Mouse (Mus musculus) bone marrow macrophage, adult 2 months (primary cell): ENCODE measurements around the gene Hhatl. TPM values are rescaled to one million over a fixed set of nuclear protein-coding genes. Genes with fewer than 3 reads are reported as not detected.

Experiments used
- H3K27ac ChIP-seq: 2 replicates; pipeline ENCODE4 v1.5.1; 2012; ENCODE audit warnings: low read depth, low read length; ENCODE audit not compliant: insufficient read depth
- H3K4me1 ChIP-seq: 2 replicates; pipeline ENCODE4 v1.6.1; 2012; ENCODE audit warnings: low read length; ENCODE audit not compliant: control insufficient read depth, insufficient read depth
- H3K4me3 ChIP-seq: 2 replicates; pipeline ENCODE4 v1.5.1; 2012; ENCODE audit warnings: mild to moderate bottlenecking, low read length, moderate library complexity; ENCODE audit not compliant: insufficient read depth
- CTCF ChIP-seq: IDR thresholded peaks from 2 replicates; pipeline ENCODE4 v1.5.1; 2012; ENCODE audit warnings: low read depth, mild to moderate bottlenecking, low read length, moderate library complexity
- POLR2A ChIP-seq: IDR thresholded peaks from 2 replicates; pipeline ENCODE4 v1.6.1; 2012; ENCODE audit warnings: mild to moderate bottlenecking, low read depth, low read length, borderline replicate concordance
- polyA plus RNA-seq: library from polyadenylated mRNA; stranded (reverse); fragments of >200 nt; gene quantifications from 2 replicates; pipeline ENCODE4 v1.2.4, GENCODE M21; 2012; ENCODE audit not compliant: missing spikeins, insufficient read depth, insufficient read length

Hhatl gene
- polyA plus RNA-seq, 1 experiment: not detected

DNA sequence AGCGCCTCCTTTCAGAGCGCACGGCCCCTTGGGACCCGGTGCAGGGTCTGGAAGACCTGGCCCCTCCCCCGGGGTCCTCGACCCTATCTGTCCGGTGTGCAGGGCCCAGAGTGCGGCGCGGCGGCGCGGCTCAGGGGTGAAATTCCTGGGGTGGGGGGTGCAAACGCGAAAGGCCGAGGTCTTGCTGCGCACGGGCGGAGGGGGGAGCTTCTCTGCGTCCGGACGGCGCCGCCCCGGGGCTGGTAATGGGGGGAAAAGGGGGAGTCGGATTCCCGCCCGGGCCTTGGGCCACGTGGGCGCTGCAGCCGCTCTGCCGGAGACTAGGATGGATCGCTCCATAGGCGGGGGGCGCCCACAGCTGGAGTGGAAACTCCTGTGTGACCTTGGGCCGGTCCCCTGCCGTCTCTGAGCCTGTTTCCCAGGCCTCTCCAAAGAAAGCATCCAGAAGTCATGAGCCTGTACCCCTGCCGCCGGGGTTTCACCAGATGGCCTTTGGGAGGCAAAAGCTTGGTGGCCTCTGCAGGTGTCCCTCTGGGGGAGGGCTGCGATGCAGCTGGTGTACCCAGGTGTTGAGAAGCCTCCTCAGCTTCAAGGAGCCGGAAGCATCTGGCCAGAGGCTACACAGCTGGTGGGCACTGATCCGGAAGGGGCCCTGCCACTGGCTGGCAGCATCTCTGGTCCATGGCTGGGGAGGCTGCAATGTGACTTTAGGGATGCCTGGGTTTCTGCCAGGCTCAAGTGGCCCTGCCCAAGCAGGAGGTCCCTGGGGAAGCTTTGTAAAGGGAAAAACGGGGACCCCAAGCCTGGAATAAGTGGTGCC lies 31.8 kb downstream of the Hhatl start:
- H3K4me3 ChIP-seq: peak overlapping the region; percentile 57
- H3K27ac ChIP-seq: no peak overlapping the region
- TF ChIP-seq POLR2A (no peak), CTCF (no peak)
- H3K4me1 ChIP-seq: no peaks in the 10 kb centered on the region

DNA sequence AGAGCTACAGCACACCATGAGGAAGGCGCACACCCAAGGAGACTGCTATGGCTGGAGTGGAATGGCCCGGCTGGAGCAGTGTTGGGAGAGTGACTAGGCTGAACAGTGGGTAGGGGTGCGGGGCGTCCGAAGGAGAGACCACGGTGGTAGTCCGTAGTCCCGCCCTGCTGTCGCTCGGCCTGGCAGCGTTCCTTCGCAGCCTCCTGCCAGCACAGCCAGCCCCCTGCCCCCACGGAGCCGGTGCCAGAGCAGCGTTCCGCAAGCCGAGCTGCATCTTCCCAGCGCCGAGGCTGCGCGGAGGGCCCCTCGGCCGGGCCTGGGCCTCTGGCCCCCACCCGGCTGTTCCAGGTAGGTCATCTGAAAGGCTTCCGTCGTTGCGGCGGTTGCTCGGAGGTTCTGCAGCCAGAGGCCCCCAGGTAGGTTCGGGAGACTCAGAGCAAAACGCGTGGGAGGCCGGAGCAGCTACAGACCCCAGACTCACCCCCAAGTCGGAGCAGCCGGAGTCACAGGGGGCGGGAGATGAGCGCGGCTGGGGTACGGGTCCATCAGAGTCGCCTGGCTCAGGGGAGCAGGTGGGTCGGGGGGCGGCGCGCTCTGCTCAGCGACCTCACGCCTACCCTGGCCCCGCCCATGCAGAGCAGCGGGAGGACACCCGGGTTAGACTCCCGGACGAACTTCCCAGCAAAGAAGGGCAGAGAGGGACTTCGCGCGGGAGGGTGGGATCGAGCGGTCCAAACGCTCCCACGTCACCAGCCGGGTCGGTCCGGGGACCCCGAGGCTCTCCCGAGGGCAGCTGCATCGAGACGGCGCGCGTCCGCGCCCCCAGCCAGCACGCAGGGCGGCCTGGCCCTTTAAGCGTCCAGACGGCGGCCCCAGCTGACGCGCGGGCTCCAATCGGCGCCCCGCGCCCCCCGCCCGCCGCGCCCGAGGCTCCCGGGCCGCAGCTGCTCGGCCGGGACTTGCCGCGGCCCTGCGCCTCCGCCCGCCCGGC lies 32.9 kb downstream of the Hhatl start, which contains the start of gene Zfp651:
Zfp651 (plus strand) TSS at position 240 of the 991 bp plus-strand sequence.
- TF ChIP-seq CTCF (no peak), POLR2A (no peak)
- Histone ChIP-seq H3K27ac (no peak within 1 kb of the TSS), H3K4me3 (peak within 1 kb of the TSS; percentile 57), H3K4me1 (no peaks in the 10 kb centered on the region)

DNA sequence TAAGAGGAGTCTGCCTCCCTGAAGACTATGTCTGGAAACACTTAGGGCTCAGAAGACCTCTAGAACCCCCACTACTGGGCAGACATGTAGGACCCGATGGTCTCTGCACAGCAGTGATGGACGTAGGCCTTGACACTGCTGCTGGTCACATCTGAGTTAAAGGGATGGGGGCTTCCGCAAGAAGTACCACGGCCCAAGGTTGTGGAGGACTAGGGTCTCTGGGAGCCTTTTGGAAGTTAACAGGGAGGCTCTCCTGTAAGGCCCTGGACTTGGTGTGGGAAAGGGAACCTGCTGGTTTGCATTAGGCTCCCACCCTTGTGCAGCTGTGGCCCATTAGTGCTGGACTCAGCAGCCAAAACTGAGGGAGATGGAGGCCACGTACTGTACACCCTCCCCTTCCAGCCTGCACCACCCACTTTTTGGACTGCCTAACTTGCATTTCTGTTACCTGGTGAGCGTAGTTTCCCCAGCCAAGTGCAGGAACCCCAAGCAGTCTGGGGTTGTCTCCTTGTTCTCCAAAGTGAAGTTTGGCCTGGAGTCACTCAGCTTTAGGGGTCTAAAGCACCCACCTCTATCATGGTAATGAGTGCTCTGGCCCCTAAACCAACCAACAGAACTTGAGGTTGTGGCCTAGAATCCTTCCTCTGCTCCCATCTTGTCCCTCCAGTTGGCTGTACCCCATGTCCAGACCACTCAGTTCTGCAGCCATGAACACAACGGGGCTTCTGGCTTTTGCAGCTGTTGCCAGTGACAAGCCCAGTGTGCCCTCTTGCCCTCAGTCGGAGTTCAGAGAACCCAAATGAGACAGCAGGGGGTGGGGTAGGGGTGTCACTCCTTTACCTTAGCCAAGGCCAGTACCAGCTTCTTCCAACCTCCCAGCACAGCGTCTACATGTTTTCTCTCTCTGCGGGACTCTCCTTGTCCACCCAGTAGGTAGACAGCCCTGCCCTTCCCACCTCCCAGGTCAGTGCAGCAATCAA lies 34.2 kb downstream of the Hhatl start:
- no peak for TF ChIP-seq CTCF
- Histone ChIP-seq H3K4me3 (no peak overlapping the region), H3K4me1 (no peaks in the 10 kb centered on the region), H3K27ac (no peak overlapping the region)

DNA sequence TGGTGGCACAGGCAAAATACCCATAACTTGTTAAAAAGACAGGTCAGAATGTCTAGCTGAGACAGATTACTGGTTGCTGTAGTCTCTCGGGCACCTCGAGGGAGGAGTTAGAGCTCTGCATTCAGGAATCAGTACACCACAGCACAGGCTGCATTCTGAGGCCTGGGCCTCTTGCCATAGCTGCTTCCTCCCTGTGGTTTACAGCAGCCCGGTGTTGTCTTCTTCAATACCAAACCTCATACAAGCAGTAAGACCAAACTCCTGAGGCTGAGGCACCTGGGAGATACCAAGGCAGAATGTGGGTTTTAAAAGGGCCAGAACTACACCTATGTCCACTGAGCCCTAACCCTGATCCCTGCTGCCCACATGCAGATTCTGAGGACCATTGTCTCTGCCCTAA lies 34.9 kb downstream of the Hhatl start:
- Histone ChIP-seq H3K4me3 (no peak overlapping the region), H3K27ac (no peak overlapping the region), H3K4me1 (no peaks in the 10 kb centered on the region)
- TF ChIP-seq CTCF (no peak), POLR2A (no peak)

DNA sequence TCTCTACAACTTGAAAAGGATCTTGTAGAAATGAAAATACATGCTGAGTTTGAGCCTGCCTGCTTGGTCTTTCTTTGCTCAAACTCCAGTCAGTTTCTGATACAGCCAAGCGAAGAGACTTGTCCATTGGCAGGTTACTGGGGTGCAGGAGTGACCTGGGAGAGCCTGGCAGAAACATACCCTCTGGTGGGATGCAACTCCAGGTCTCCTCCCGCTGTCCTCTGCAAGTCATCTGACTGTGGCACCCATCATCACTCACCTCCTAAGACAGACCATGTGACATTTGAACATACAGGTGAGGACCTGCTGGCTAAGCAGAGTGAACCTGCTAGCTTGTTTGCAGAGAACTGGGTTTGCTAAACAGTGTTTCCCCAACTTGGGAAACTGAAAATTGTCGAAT lies 35.5 kb downstream of the Hhatl start:
- Histone ChIP-seq H3K27ac (no peak overlapping the region), H3K4me1 (no peaks in the 10 kb centered on the region), H3K4me3 (no peak overlapping the region)
- TF ChIP-seq POLR2A (no peak), CTCF (no peak)

DNA sequence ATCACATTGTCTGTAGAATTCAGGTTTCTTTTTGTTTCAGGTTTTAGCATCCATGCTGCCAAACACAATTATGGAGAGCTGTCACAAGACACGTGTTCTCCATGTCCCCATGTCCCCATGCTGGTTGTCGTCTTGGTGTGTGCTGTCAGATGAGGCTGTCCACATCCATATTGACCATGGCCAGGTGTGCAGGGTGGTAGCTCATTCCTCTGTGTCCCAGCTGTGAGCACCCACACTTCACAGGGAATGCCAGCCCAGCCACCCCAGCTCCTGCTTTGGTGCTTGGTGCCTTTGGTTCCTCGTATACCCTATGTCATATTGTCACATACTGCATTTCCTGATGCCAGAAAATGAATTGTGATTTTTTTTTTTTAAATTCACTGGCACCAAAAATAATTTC lies 37.7 kb downstream of the Hhatl start:
- TF ChIP-seq CTCF (no peak), POLR2A (no peak)
- Histone ChIP-seq H3K4me1 (no peaks in the 10 kb centered on the region), H3K27ac (no peak overlapping the region), H3K4me3 (no peak overlapping the region)

DNA sequence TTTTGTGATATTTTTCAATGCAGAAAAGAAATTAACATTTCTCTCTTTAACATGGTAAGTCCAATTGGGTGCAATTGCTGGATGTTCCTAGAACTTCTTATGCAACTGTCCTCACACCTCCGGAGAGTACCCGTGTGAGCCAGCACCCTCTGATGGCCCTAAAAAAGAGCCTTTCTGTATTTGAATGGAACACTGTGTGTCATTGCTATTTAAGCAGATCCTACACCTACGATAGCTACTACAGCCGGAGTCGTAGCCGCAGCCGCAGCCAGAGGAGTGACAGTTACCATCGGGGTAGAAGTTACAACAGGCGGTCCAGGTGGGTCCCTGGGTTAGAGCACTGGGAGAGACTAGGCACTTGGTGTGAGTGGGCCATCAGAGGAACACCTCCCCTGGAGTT lies 39.5 kb downstream of the Hhatl start:
- H3K4me3 ChIP-seq: no peak overlapping the region
- H3K4me1 ChIP-seq: no peaks in the 10 kb centered on the region
- H3K27ac ChIP-seq: no peak overlapping the region
- no peak for TF ChIP-seq POLR2A
- no peak for TF ChIP-seq CTCF

DNA sequence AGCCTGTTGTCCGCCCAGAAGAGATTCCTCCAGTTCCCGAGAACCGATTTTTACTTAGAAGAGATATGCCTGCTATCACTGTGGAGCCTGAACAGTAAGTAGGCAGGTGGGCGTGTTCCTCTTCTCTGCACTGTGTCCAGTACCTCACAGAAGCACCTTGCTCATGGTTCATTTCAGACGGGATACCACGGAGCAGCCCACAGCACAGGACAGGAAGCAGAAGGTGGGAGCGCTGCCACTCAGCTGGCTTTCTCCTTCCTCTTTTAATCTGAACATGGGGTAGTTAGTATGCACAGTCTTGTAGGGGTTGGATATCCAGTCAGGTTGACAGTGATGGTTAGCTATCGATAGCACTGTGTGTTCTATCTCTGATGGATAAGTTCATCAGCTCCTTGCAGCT lies 48.3 kb downstream of the Hhatl start:
- Histone ChIP-seq H3K4me1 (0 out of 2 replicates have a peak, but pooled peaks cover 2% of the 10 kb centered on the region), H3K4me3 (no peak overlapping the region), H3K27ac (no peak overlapping the region)
- TF ChIP-seq POLR2A (no peak), CTCF (no peak)

DNA sequence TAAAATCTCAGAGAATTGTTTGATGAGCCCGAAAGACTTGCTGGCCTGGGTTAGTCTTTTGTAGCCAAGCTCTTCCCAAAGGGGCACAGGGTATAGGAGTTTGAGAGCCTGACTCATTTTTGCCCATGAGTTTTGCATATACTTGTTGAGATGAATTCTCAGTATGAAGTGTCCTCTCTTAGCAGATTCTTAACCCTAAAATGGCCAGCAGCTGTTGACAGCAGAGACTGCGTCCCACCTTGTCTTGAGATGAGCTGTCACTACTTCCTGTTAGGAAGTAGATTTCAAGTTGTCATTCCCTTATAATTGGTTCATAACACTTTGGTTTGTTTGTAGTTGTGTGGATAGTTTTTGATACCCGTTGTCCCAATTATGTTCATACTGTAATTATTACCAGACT lies 51.1 kb downstream of the Hhatl start:
- Histone ChIP-seq H3K4me1 (0 out of 2 replicates have a peak, but pooled peaks cover 2% of the 10 kb centered on the region), H3K4me3 (no peak overlapping the region), H3K27ac (no peak overlapping the region)
- no peak for TF ChIP-seq POLR2A
- TF ChIP-seq CTCF: no peak
